Mouse (Mus musculus) CH12.LX (cell line): ENCODE results near the gene Gins3.

ENCODE experiments used
- CTCF ChIP-seq, 2 experiments: IDR thresholded peaks in 1 of 2; conservative IDR thresholded peaks in 1 of 2; 2 replicates each; pipeline ENCODE4 v1.5.1; 2011 to 2012; ENCODE audit warnings: low read depth in 2 of 2, low read length in 2 of 2, improper control_type of control experiment in 1 of 2, inconsistent platforms in 1 of 2, mild to moderate bottlenecking in 1 of 2, moderate library complexity in 1 of 2
- ELF1 ChIP-seq: IDR thresholded peaks from 2 replicates; pipeline ENCODE4 v1.6.1; 2014; ENCODE audit warnings: low read depth, mild to moderate bottlenecking, inconsistent platforms, low read length, improper control_type of control experiment
- ETS1 ChIP-seq: conservative IDR thresholded peaks from 2 replicates; pipeline ENCODE4 v1.6.1; 2012; ENCODE audit warnings: low read depth, mild to moderate bottlenecking, inconsistent platforms, low read length, improper control_type of control experiment, moderate library complexity
- MAFK ChIP-seq: IDR thresholded peaks from 2 replicates; pipeline ENCODE4 v1.6.1; 2011; ENCODE audit warnings: low read length, improper control_type of control experiment; ENCODE audit not compliant: insufficient replicate concordance
- SMC3 ChIP-seq: IDR thresholded peaks from 2 replicates; pipeline ENCODE4 v1.6.1; 2011; ENCODE audit warnings: low read depth, low read length, improper control_type of control experiment
- UBTF ChIP-seq: IDR thresholded peaks from 2 replicates; pipeline ENCODE4 v1.6.1; 2012; ENCODE audit warnings: low read depth, mild to moderate bottlenecking, inconsistent platforms, low read length, improper control_type of control experiment, moderate library complexity
- USF2 ChIP-seq: conservative IDR thresholded peaks from 2 replicates; pipeline ENCODE4 v1.6.1; 2011; ENCODE audit warnings: low read depth, low read length, improper control_type of control experiment
- ZKSCAN1 ChIP-seq: IDR thresholded peaks from 2 replicates; pipeline ENCODE4 v1.6.1; 2012; ENCODE audit warnings: low read depth, inconsistent platforms, low read length, improper control_type of control experiment, borderline replicate concordance

- TF ChIP-seq CTCF (conservative IDR thresholded peaks at IDR 0.05 in 1 of 2, IDR thresholded peaks at IDR 0.05 in 1 of 2; ENCODE audit: low read depth in 2 of 2, low read length in 2 of 2), result peak in 1 of 2 experiments; percentile 44; a peak in 2 of 4 replicates
- TF ChIP-seq UBTF, result no peak
- TF ChIP-seq ELF1, result no peak
- TF ChIP-seq USF2, result no peak
- no peak for TF ChIP-seq ZKSCAN1
- TF ChIP-seq MAFK, result no peak
- no peak for TF ChIP-seq ETS1
- TF ChIP-seq SMC3, result no peak
Observed at GRCm38 (mm10) chr8:95624833-95625232, 8.4 kb upstream of the Gins3 start.
